Mouse (Mus musculus): ENCODE data around the gene Hdhd5.

Gene Hdhd5

GRCm38 (mm10) chr6:120483211-120483626 lies 47.9 kb downstream of the Hdhd5 start:
- DNase-seq (ENCODE audit: low read depth, low spot score), result peak; percentile 87

GRCm38 (mm10) chr6:120482756-120483155 lies 48.4 kb downstream of the Hdhd5 start:
- DNase-seq (ENCODE audit: low read depth, low spot score), result peak; percentile 95

GRCm38 (mm10) chr6:120482021-120482420 lies 49.1 kb downstream of the Hdhd5 start:
- no peak for DNase-seq (ENCODE audit: low read depth, low spot score)

- DNase-seq (ENCODE audit: low read depth, low spot score), result peak; percentile 59
These were observed 49.6 kb downstream of the Hdhd5 start for GRCm38 (mm10) chr6:120481538-120481937.

- DNase-seq (ENCODE audit: low read depth, low spot score), result no peak
These were observed 50.8 kb downstream of the Hdhd5 start for GRCm38 (mm10) chr6:120480361-120480760.

GRCm38 (mm10) chr6:120479302-120479701 lies 51.8 kb downstream of the Hdhd5 start:
- DNase-seq (ENCODE audit: low read depth, low spot score), result no peak

- DNase-seq (ENCODE audit: low read depth, low spot score), result no peak
These were observed 55.8 kb downstream of the Hdhd5 start for GRCm38 (mm10) chr6:120475288-120475687.

GRCm38 (mm10) chr6:120473427-120473826 lies 57.7 kb downstream of the Hdhd5 start:
- DNase-seq (ENCODE audit: low read depth, low spot score), result no peak

- no peak for DNase-seq (ENCODE audit: low read depth, low spot score)
These were observed 58.5 kb downstream of the Hdhd5 start for GRCm38 (mm10) chr6:120472455-120473140.

GRCm38 (mm10) chr6:120471991-120472441 lies 59.1 kb downstream of the Hdhd5 start:
- DNase-seq (ENCODE audit: low read depth, low spot score), result no peak

- DNase-seq (ENCODE audit: low read depth, low spot score), result peak; percentile 89
These were observed 60.5 kb downstream of the Hdhd5 start for GRCm38 (mm10) chr6:120470666-120471065.

- DNase-seq (ENCODE audit: low read depth, low spot score), result peak; percentile 63
These were observed 61.3 kb downstream of the Hdhd5 start for GRCm38 (mm10) chr6:120469770-120470169.

- DNase-seq (ENCODE audit: low read depth, low spot score), result no peak
These were observed 61.9 kb downstream of the Hdhd5 start for GRCm38 (mm10) chr6:120469268-120469667.

GRCm38 (mm10) chr6:120468259-120468658 lies 62.9 kb downstream of the Hdhd5 start:
- no peak for DNase-seq (ENCODE audit: low read depth, low spot score)

- peak; percentile 89 for DNase-seq (ENCODE audit: low read depth, low spot score)
These were observed 64.3 kb downstream of the Hdhd5 start for GRCm38 (mm10) chr6:120466609-120467329.

- DNase-seq (ENCODE audit: low read depth, low spot score), result no peak
These were observed 65.7 kb downstream of the Hdhd5 start for GRCm38 (mm10) chr6:120465393-120465792.

- no peak for DNase-seq (ENCODE audit: low read depth, low spot score)
These were observed 66.6 kb downstream of the Hdhd5 start for GRCm38 (mm10) chr6:120464406-120464939.

- DNase-seq (ENCODE audit: low read depth, low spot score), result peak; percentile 88
These were observed 67.2 kb downstream of the Hdhd5 start for GRCm38 (mm10) chr6:120463884-120464283.

GRCm38 (mm10) chr6:120463086-120463871 lies 67.8 kb downstream of the Hdhd5 start, which contains the start of gene Il17ra:
Gene Il17ra (plus strand): TSS chr6:120463247.
- DNase-seq (ENCODE audit: low read depth, low spot score), result peak; percentile 54

GRCm38 (mm10) chr6:120462251-120462650 lies 68.9 kb downstream of the Hdhd5 start:
- no peak for DNase-seq (ENCODE audit: low read depth, low spot score)

GRCm38 (mm10) chr6:120461217-120461616 lies 69.9 kb downstream of the Hdhd5 start:
- DNase-seq (ENCODE audit: low read depth, low spot score), result no peak

All from 3T3-L1 (cell line).